Mouse (Mus musculus): ENCODE measurements around the gene Ciapin1.

GRCm38 (mm10) chr8:94876820-94877219, 38.7 kb upstream of the Ciapin1 start:
- TF ChIP-seq CTCF (conservative IDR thresholded peaks at IDR 0.05; ENCODE audit: insufficient read depth, insufficient read length, low read depth, low read length): no peak
- no peak for TF ChIP-seq POLR2A (IDR thresholded peaks at IDR 0.05; ENCODE audit: low read depth, low read length)

Data from kidney, adult 2 months (tissue).